Mouse (Mus musculus): Measurements from ENCODE around the gene Sspo.

DNA sequence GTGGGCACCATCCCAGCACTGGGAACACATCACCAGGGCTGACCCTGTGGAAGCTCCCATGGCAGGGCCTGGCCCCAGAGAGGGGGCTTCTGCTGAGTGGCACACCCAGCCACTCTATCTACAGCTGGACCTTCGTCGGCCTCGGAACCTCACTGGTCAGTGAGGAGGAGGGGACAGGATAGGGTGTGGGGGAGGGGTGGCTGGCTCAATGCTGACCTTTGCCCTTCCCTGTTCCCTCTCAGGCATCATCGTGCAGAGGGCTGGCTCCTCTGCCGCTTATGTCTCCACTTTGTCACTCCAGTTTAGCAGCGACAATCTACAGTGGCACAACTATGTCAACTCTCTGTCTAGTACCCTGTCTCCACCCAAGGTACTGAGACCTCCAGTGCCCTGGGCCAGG lies 18.7 kb downstream of the Sspo start:
- TF ChIP-seq POLR2A (IDR thresholded peaks at IDR 0.05; ENCODE audit: insufficient read length, low read depth), result no peak
- TF ChIP-seq TCF3 (IDR thresholded peaks at IDR 0.05; ENCODE audit: insufficient read length, low read depth), result no peak
- no peak for TF ChIP-seq USF1 (IDR thresholded peaks at IDR 0.05; ENCODE audit: low read depth)
- no peak for TF ChIP-seq TCF12 (IDR thresholded peaks at IDR 0.05; ENCODE audit: insufficient read depth, poor library complexity, severe bottlenecking)
- no peak for TF ChIP-seq E2F4 (IDR thresholded peaks at IDR 0.05; ENCODE audit: insufficient read depth)
